Mouse (Mus musculus) spleen, postnatal 36 days (tissue): ENCODE results near the gene Uhrf1bp1.

Source experiments
- DNase-seq, 2 experiments: peaks; one replicate each; pipeline ENCODE4 v3.0.0; 2022; ENCODE audit warnings: low spot score in 2 of 2, mixed read lengths in 1 of 2

Uhrf1bp1 gene

DNA sequence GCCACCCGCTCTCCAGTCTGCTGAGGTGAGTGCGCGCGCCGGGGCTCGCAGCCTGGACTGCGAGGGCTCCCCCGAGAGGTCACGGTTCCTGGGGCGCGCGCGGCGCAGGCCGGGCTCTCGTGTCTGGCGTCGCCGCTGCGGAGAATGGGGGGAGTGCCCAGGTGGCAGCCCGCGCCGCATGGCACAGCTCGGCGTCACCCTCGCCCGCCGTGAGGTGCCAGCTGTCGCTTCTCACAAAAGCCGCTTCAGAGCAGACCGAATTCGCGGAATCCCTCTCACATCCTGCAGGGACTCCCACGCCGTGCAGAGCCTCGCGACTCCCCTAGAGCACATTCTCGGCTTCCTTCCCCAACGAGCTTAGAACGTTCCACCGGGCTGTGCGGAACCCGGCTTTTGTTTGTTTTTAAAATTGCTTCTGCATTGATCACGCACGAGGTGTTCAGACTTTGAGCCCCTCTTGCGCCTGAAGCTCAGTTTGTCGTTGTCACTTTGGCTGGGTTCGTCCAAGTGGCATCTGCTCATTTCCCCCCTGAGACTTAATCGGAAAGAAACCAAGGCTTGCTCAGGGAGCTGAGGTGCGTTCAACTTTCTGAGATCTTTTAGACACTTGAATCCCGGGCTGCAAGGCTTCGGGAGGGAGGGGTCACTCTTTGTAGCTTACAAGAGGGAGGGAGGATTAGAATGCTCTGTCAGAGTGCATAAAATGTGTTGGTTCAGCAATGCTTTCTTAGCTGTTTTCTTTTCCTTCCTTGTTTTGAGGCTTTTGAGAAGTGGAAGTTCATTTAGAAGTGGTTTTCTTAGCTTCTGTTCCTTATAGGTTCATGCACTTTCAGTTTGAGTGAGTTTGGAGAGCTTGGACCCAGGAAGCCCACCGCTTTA is 53.6 kb downstream of the Uhrf1bp1 start, which contains the start of gene Taf11:
TSS of gene Taf11 (minus strand) at position 223 of the 879 bp plus-strand sequence.
- peak; percentile 52 to 59 for DNase-seq

DNA sequence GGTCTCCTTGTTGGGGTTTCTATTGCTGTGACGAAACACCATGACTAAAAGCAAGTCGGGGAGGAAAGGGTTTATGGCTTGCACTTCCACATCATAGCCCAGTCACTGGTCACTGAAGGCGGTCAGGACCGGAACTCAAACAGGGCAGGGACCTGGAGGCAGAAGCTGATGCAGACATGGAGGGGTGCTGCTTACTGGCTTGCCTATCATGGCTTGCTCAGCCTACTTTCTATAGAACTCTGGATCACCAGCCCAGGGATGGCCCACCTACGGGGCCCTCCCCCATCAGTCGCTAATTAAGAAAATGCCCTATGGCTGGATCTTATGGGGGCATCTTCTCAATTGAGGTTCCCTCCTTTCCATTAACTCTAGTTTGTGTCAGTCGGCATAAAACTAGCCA is 55.1 kb downstream of the Uhrf1bp1 start:
- no peak for DNase-seq

GRCm38 (mm10) chr17:27914742-27915141 is 58.5 kb downstream of the Uhrf1bp1 start:
- DNase-seq, result no peak

GRCm38 (mm10) chr17:27916366-27916765 is 60.1 kb downstream of the Uhrf1bp1 start:
- DNase-seq, result no peak

DNA sequence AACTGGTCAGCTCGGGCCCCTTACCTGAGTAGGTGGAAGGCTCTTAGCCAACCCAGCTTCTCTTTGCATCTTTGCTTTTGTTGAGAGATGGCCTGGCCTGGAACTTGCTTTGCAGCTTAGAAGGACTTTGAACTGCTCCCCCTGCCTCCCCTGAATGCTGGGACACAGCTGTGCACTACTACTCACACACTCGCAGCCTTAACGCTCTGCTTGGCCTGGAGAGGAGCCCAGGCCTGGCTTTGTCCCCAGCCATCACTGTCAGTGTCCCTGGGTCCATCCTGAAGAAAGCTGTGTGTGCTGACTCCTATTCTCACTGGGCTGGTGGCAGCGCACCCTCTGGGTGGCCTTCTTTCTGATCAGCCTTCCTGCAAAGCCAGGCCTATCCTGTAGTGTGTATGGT is 64.4 kb downstream of the Uhrf1bp1 start:
- no peak for DNase-seq

- DNase-seq, result no peak
Observed at GRCm38 (mm10) chr17:27922174-27922712, 66.0 kb downstream of the Uhrf1bp1 start.

GRCm38 (mm10) chr17:27925054-27925453 is 68.8 kb downstream of the Uhrf1bp1 start:
- DNase-seq, result no peak

DNA sequence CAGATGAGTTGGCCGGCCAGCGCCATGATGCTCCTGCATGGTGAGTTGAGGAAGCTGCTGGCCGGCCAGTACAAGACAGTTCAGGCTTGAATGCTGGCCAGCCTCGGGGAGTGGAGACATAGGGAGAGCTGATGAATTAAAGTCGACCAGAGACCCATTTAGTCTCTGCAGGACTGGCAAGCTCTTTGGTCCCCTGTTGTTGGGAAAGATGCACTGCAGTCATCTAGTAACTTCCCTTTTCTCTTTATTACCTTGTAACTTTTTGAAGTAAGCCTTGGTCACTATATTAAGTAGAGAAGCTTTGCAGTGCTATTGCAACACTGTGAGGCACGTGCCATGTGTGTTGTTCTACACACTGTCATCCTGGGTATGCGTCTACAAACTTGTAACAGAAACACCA is 69.3 kb downstream of the Uhrf1bp1 start:
- DNase-seq, result no peak

DNA sequence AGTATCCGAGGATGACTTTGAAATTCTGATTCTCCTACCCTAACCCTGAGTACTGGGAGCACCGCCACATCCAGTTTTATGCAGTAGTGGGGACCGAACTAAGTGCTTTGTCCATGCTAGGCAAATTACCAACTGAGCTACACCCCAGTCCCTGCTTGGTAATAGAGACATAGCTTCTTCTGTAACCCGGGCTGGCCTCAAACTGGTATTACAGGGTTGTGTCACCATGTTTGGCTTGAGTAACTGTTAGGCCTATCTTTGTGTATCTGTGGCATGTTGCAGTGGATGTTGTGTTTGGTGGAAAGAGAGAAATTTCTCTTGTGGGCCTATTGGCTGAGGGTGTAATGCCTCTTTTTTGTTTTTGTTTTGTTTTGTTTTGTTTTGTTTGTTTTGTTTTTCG is 74.0 kb downstream of the Uhrf1bp1 start:
- DNase-seq, result no peak

DNA sequence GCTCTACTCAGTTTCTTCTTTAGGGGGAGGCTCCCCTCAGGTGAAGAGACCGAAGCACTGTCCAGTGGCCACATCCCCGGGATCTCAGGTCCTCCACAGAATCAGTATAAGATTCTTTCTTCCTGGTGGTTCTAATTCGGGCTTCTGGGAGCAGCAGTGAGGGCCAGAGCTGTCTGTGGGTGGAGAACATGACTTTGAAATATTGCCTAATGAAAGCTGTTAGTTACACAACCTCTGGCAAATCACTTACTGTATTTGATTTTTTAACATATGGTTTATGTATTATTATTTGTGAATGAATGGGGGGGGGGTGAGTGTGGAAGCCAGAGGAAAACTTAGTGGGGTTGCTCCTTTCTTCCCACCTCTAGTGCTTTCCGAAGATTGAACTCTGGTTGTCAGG is 75.6 kb downstream of the Uhrf1bp1 start:
- DNase-seq, result no peak

- no peak for DNase-seq
Observed at GRCm38 (mm10) chr17:27934136-27934910, 78.1 kb downstream of the Uhrf1bp1 start.

DNA sequence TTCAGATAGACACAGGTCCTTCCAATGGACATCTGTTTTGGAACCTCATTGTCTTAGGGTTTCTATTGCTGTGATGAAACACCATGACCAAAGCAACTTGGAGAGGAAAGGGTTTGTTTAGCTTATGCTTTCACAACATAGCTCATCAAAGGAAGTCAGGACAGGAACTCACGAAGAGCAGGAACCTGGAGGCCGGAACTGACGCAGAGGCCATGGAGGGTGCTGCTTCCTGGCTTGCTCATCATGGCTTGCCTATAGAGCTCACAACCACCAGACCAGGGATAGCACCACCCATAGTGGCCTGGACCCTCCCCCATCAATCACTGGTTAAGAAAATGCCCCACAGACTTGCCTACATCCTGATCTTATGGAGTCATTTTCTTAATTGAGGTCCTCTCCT is 78.8 kb downstream of the Uhrf1bp1 start:
- peak in 1 of 2 experiments; percentile 11 for DNase-seq

GRCm38 (mm10) chr17:27937054-27937615 is 80.9 kb downstream of the Uhrf1bp1 start:
- DNase-seq, result no peak

DNA sequence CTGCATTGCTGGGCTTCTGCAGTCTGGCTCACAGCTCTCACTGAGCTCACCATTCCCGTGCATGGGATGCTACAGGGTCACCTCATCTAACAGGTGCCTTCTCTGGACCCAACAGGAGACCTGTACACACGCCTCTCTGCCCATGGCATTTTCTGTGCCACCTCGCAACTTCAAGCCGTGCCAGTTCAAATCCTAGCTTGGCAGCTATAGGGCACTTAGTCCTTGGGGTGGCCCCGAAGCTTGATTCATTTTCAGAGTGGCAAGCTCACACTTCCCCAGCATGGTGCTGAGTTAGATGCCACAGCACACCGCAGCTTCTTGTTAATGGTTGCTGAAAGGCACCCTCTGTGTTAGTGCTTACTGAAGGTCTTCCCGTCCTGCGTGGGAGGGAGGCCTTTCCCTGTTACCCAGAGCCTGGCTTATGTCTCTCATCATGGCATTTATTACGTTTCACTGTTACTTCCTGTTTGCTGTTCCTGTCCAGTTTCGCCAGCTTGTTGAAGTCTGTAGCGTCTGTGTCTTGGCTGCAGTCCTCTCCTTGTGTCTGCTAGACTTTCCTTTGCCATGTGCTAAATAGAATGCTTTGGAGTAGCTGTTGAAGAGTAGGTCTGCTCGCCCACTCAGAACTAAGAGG is 82.0 kb downstream of the Uhrf1bp1 start:
- peak in 1 of 2 experiments; percentile 10 for DNase-seq

- DNase-seq, result no peak
Observed at GRCm38 (mm10) chr17:27939028-27939427, 82.8 kb downstream of the Uhrf1bp1 start.

- no peak for DNase-seq
Observed at GRCm38 (mm10) chr17:27940352-27940751, 84.1 kb downstream of the Uhrf1bp1 start.

DNA sequence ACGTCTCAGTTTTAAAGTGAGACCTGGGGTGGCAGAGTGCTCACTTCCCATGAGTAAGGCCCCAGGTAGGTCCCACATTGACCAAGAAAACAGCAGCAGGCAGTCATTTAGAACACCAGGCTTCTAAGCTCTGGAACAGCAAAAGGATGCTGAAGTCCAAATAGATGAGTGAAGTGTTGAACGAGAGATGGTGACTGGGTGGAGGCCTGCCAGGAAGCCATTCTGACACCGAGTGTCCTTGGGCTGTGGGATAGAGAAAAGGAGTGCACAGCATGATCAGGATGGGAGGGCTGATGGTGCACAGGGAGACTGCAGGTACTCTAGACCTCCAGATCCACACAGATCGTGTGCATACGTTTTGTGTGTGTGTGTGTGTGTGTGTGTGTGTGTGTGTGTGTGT is 84.9 kb downstream of the Uhrf1bp1 start:
- DNase-seq, result no peak

- no peak for DNase-seq
Observed at GRCm38 (mm10) chr17:27941698-27942097, 85.5 kb downstream of the Uhrf1bp1 start.

- no peak for DNase-seq
Observed at GRCm38 (mm10) chr17:27942131-27942530, 85.9 kb downstream of the Uhrf1bp1 start.

DNA sequence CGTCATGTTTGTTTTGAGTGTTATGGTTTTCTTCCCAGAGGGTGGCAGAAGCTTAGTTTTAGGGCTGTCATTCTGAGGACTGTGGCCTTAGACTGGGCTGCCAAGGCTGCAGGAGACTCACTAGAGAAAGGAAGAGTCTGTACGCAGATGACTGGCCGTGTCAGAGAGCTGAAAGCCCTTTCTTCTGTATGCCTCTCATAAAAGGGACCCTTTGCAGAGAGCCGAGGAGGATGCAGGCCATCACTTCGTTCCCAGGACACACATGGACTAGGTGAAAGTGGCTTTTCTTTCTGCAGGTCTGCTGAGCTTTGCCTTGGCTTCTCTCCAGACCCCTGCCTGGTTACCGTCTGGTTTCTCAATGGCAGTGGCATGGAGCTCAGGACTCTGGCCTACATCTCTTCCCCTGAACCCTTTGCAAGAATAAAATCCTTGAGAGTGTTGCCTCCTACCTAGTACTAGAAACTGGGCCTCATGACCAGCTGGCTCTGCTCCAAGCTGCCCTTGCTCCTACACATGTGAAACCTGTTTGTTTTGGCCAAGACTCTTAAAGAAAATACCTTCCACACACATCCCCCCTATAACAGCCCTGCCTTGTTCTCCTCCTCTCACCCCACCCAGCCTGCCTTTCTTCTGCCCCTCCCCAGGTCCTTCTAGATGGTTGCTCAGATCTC is 89.4 kb downstream of the Uhrf1bp1 start:
- no peak for DNase-seq

DNA sequence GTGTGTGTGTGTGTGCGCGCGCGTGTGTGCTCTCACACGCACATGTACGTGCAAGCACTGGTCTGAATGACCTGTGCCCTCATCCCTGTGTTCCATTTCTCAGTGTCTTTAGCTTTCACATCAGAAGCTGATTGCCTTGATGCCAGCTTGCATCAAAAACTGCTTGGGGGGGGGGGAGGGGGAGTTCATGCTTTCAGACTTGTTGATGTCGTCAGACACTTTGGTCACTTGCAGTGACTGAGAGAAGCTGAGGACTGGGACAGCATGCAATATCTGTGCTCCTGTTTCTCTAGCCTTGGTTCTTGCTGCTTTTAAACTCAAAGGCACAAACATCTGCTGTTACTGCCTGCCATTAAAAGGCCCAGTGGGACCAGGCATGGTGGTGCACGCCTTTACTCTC is 90.1 kb downstream of the Uhrf1bp1 start:
- DNase-seq, result no peak
